Mouse (Mus musculus): Measurements from ENCODE around the gene Pcyox1. TPM values are rescaled to one million over a fixed set of nuclear protein-coding genes. Genes with fewer than 3 reads are reported as not detected.

Pcyox1 gene
- polyA plus RNA-seq, 1 experiment from 2014 or later, result 77.2 TPM

DNA sequence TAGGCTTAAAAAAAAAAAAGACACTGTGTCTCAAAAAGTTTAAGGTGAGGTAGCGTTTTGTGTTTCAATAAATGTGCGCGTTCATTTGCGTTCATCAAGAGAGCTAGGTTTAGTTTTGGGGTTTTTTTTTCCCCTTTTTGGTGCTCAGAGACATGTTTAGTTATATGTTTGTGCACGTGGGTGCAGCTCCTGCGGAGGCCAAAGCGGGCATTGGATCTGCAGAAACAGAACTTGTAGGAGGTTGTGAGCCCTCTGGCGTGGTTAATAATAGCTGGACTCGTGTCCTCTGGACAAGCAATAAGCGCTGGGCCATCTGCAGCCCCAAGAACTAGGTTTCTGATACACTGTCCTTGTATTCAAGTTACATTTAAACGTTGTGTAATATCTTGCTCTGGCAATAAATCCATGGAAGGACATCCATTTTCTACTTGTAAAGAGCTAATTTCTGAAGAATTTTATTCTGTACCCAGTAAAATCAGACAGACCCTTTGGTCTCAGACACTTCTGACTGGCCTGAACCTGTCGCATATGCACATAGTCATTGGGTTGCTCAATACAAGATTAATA, 24.9 kb downstream of the Pcyox1 start:
- Histone ChIP-seq H3K36me3 (ENCODE audit: control insufficient read depth, insufficient read depth, low read length) (peaks cover 5% of the 10 kb centered on the region; the same call in 1 of the 2 replicates), H3K9ac (ENCODE audit: low read depth, low read length) (peak overlapping the region; percentile 83), H3K4me3 (ENCODE audit: low read length) (peak overlapping the region; percentile 87), H3K27me3 (replicated peaks; ENCODE audit: control insufficient read depth, insufficient read depth, low read length) (no peaks in the 10 kb centered on the region), H3K9me3 (ENCODE audit: control insufficient read depth, low read length) (no peaks in the 10 kb centered on the region), H3K4me2 (ENCODE audit: low read depth, low read length) (peak overlapping the region; percentile 74), H3K4me1 (ENCODE audit: control insufficient read depth, insufficient read depth, low read length) (peaks cover 17% of the 10 kb centered on the region; the same call in 1 of the 2 replicates), H3K27ac (ENCODE audit: low read length) (no peak overlapping the region)
- ATAC-seq, result no peak
- 3% methylated on average over 12 of the region's 12 CpGs for WGBS

DNA sequence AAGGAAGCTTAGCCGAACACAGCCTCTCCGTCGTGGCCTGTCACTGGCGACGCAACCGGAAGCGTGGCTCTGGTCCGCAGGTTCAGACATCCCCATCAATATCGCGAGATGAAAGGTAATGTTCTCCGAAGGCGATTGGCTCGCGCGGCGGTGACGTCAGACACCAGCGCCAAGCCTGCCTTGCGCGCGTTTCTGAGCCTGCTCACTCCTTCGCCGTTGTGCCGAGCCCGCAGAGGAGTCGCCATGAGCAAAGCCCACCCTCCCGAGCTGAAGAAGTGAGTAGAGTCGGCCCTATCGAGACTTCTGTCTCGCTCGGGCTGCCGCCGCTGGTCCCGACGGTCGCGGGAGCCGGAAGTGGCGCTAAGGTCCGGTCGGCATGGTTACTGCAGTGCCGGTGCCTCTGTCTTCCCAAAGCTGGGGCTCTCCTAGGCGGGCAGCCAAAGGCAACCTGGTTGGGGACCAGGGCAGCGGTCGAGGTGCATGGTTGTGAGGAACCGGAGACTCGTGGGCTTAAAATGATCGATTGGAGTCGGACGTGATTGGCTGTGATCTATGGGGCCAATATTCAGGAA, 25.5 kb downstream of the Pcyox1 start:
- under 1% methylated on average over 50 of the region's 50 CpGs for WGBS
- H3K27ac ChIP-seq (ENCODE audit: low read length), result peak overlapping the region; percentile 85
- H3K4me3 ChIP-seq (ENCODE audit: low read length), result peak overlapping the region; percentile 87
- peak overlapping the region; percentile 83 for H3K9ac ChIP-seq (ENCODE audit: low read depth, low read length)
- 0 out of 2 replicates have a peak, but pooled peaks cover 3% of the 10 kb centered on the region for H3K36me3 ChIP-seq (ENCODE audit: control insufficient read depth, insufficient read depth, low read length)
- H3K4me2 ChIP-seq (ENCODE audit: low read depth, low read length), result peak overlapping the region; percentile 82
- peak; percentile 97 for ATAC-seq
- H3K9me3 ChIP-seq (ENCODE audit: control insufficient read depth, low read length), result no peaks in the 10 kb centered on the region
- H3K27me3 ChIP-seq (replicated peaks; ENCODE audit: control insufficient read depth, insufficient read depth, low read length), result no peaks in the 10 kb centered on the region
- peaks cover 20% of the 10 kb centered on the region for H3K4me1 ChIP-seq (ENCODE audit: control insufficient read depth, insufficient read depth, low read length)

DNA sequence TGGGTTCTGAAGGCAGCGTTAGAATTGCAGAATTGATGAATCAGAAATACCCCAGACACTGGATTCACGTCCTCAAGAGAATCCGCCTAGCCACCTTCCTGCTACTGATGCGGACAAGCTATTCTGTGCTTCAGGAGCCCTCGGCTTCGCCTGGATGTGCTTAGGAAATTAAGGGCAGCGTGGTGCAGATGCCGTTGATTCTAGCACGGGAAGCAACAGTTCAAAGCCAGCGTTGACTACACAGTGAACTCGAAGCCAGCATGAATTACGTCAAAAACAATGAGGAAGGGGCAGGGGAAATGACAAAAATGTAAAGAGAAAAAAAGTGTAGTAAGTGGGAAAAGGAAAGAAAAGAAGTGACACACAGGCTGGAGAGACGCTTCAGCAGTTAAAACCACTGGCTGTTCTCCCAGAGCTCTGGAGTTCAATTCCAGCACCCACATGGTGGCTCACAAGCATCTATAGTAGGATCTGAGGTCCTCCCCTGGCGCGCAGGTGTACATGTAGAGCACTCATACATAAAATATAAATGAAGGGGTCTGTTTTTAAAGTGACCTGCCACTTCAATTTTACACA, 26.1 kb downstream of the Pcyox1 start, which contains the start of gene Snrpg:
Gene Snrpg, plus strand, starts transcription at position 541 of the 576 bp plus-strand sequence.
- no peaks in the 10 kb centered on the region for H3K27me3 ChIP-seq (replicated peaks; ENCODE audit: control insufficient read depth, insufficient read depth, low read length)
- 0 out of 2 replicates have a peak, but pooled peaks cover 3% of the 10 kb centered on the region for H3K36me3 ChIP-seq (ENCODE audit: control insufficient read depth, insufficient read depth, low read length)
- H3K27ac ChIP-seq (ENCODE audit: low read length), result peak within 1 kb of the TSS; percentile 85
- peak within 1 kb of the TSS; percentile 82 for H3K4me2 ChIP-seq (ENCODE audit: low read depth, low read length)
- peak; percentile 1; the same call in 1 of the 2 replicates for ATAC-seq
- H3K4me1 ChIP-seq (ENCODE audit: control insufficient read depth, insufficient read depth, low read length), result peaks cover 22% of the 10 kb centered on the region
- WGBS, result 15% methylated on average over 15 of the region's 15 CpGs
- peak within 1 kb of the TSS; percentile 83 for H3K9ac ChIP-seq (ENCODE audit: low read depth, low read length)
- H3K4me3 ChIP-seq (ENCODE audit: low read length), result peak within 1 kb of the TSS; percentile 87
- no peaks in the 10 kb centered on the region for H3K9me3 ChIP-seq (ENCODE audit: control insufficient read depth, low read length)

DNA sequence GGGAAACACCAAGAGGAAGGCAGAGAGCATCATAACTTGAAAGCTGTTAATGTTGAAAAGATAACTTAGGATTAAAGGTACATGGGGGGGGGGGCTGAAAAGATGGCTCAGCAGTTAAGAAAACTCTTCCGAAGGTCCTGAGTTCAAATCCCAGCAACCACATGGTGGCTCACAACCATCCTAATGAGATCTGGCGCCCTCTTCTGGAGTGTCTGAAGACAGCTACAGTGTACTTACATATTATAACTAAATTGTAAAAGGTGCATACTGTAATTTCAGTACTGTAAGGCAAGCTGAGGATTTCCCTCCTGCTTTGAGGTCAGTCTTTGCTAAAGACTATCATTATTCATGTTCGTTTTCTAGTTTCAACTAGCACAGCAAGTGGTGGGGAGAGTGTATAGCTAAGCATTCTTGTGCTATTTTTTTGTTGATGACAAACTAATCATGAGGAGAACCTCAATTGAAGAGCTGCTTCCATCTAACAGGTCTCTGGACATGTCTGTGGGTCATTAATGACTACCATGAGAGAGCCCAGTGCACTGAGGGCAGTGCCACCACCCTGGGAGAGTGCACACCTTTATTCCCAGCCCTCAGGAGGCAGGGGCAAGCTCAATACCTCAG, 26.8 kb downstream of the Pcyox1 start:
- Histone ChIP-seq H3K4me3 (ENCODE audit: low read length) (peak overlapping the region; percentile 87; the same call in 1 of the 2 replicates), H3K27me3 (replicated peaks; ENCODE audit: control insufficient read depth, insufficient read depth, low read length) (no peaks in the 10 kb centered on the region), H3K9ac (ENCODE audit: low read depth, low read length) (peak overlapping the region; percentile 83; the same call in 1 of the 2 replicates), H3K4me1 (ENCODE audit: control insufficient read depth, insufficient read depth, low read length) (peaks cover 22% of the 10 kb centered on the region), H3K36me3 (ENCODE audit: control insufficient read depth, insufficient read depth, low read length) (0 out of 2 replicates have a peak, but pooled peaks cover 3% of the 10 kb centered on the region), H3K27ac (ENCODE audit: low read length) (0 out of 2 replicates have a peak overlapping the region, but pooled peaks have one; percentile 85), H3K9me3 (ENCODE audit: control insufficient read depth, low read length) (no peaks in the 10 kb centered on the region), H3K4me2 (ENCODE audit: low read depth, low read length) (peak overlapping the region; percentile 82; the same call in 1 of the 2 replicates)
- 78% methylated on average over 3 of the region's 3 CpGs for WGBS
- ATAC-seq, result no peak

DNA sequence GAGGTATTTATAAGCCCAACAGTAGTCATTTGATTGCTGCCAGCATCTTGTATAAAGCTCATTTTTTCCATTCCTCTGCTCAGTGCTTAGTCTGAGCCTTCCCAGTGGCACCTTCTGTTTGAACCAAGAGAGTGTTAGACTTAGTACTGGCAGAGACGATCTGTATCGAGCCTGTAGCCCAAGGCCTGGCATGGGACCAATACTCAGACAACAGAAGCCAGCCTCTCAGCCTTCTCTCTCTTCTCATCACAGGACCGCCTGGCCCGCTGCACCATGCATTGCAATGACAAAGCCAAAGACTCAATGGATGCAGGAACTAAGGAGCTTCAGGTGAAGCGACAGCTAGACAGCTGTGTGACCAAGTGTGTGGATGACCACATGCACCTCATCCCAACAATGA, 28.5 kb downstream of the Pcyox1 start:
- Histone ChIP-seq H3K27me3 (replicated peaks; ENCODE audit: control insufficient read depth, insufficient read depth, low read length) (no peaks in the 10 kb centered on the region), H3K4me2 (ENCODE audit: low read depth, low read length) (no peak overlapping the region), H3K9me3 (ENCODE audit: control insufficient read depth, low read length) (no peaks in the 10 kb centered on the region), H3K9ac (ENCODE audit: low read depth, low read length) (no peak overlapping the region), H3K4me1 (ENCODE audit: control insufficient read depth, insufficient read depth, low read length) (peaks cover 22% of the 10 kb centered on the region), H3K4me3 (ENCODE audit: low read length) (no peak overlapping the region), H3K27ac (ENCODE audit: low read length) (no peak overlapping the region), H3K36me3 (ENCODE audit: control insufficient read depth, insufficient read depth, low read length) (0 out of 2 replicates have a peak, but pooled peaks cover 3% of the 10 kb centered on the region)
- 95% methylated on average over 5 of the region's 5 CpGs for WGBS
- no peak for ATAC-seq

DNA sequence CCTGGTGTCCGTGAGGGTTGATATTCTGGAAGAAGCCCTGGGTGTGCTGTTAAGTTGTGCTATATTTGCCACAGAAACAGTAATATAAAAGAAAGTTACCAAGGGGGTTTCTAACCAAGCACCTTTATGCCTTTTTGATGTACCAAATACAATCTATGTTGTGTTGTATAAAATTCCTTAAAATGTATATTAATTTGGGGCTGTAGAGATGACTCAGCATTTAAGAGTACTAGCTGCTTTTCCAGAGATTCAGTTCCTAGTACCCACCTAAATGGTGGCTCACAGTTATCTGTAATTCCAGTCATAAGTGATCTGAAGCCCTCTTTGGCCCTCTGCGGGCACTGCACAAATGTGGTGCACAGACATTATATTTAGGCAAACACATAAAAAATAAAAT, 30.1 kb downstream of the Pcyox1 start:
- Histone ChIP-seq H3K9me3 (ENCODE audit: control insufficient read depth, low read length) (no peaks in the 10 kb centered on the region), H3K9ac (ENCODE audit: low read depth, low read length) (peak overlapping the region; percentile 89), H3K4me1 (ENCODE audit: control insufficient read depth, insufficient read depth, low read length) (peaks cover 11% of the 10 kb centered on the region), H3K4me2 (ENCODE audit: low read depth, low read length) (peak overlapping the region; percentile 60), H3K27me3 (replicated peaks; ENCODE audit: control insufficient read depth, insufficient read depth, low read length) (no peaks in the 10 kb centered on the region), H3K4me3 (ENCODE audit: low read length) (peak overlapping the region; percentile 64), H3K36me3 (ENCODE audit: control insufficient read depth, insufficient read depth, low read length) (0 out of 2 replicates have a peak, but pooled peaks cover 3% of the 10 kb centered on the region), H3K27ac (ENCODE audit: low read length) (peak overlapping the region; percentile 95)
- ATAC-seq, result no peak
- 67% methylated on average over 2 of the region's 2 CpGs for WGBS

DNA sequence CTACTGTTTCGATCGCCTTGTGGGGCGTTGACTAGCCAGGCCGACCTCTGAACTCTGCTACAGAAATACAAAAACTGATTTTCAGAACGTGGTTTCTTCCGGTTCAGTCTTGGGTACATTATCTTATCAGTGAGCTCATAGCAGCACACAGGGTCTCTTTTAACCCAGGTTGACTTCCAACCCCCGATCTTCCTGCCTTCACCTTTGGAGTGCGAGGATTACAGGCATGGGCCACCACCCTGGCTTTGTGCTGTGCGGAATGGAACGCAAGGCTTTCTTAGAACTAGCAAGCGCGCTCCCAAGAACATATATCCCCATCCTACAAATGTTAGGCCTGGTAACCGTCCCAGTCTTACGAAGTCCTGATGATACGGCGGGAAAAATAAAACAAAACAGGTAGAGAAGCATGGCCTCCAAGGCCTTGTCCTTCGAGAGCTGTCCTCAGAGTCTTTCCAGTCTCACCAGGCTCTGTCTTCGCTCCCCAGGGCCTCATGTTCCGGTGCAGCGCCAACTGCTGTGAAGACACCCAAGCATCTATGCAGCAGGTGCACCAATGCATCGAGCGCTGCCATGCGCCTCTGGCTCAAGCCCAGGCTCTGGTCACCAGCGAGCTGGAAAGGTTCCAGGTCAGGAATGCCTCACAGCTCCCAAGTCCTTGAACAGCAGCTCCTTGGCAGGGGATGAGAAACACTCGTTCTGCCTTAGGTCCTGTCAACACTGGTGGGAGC, 30.7 kb downstream of the Pcyox1 start:
- ATAC-seq, result no peak; the same call in 1 of the 2 replicates
- WGBS, result 35% methylated on average over 25 of the region's 25 CpGs
- Histone ChIP-seq H3K9me3 (ENCODE audit: control insufficient read depth, low read length) (no peaks in the 10 kb centered on the region), H3K9ac (ENCODE audit: low read depth, low read length) (peak overlapping the region; percentile 89), H3K4me3 (ENCODE audit: low read length) (peak overlapping the region; percentile 64), H3K36me3 (ENCODE audit: control insufficient read depth, insufficient read depth, low read length) (0 out of 2 replicates have a peak, but pooled peaks cover 3% of the 10 kb centered on the region), H3K27ac (ENCODE audit: low read length) (peak overlapping the region; percentile 95), H3K4me1 (ENCODE audit: control insufficient read depth, insufficient read depth, low read length) (peaks cover 11% of the 10 kb centered on the region), H3K4me2 (ENCODE audit: low read depth, low read length) (peak overlapping the region; percentile 60), H3K27me3 (replicated peaks; ENCODE audit: control insufficient read depth, insufficient read depth, low read length) (no peaks in the 10 kb centered on the region)

DNA sequence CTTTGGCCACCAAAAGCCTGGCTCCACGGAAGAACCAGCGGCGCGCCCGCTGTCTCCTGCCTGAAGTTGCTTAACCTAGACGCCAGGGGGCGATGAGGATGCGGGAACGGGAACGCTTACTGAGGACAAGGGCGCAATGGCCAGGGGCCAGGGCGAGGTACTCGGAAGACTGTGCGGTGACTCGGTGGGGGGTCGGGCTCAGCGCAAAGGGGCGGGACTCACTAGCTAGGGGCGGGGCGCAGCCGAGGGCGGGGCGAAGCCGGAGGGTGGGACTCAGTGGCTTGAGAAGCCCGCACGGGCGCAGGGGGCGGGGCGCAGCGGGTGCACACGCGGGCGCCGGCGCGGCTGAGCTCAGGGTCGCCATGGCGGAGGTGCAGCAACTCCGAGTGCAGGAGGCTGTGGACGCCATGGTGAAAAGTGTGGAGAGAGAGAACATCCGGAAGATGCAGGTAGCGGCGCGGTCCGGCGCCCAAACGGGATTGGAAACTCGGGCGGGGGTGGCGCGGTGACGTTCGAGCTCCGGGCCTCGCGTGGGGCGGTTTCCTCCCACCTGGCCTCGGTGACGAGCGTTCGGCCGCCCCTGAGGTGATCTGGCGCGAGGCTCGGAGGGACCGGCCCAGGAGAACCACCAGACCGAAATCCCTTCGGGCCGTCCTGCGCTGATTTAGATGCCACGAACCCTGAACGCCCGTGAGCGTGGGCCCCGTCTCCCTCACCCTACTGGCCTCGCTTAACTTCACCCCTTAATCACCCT, 31.4 kb downstream of the Pcyox1 start, which contains the start of gene Fam136a:
Gene Fam136a, plus strand, starts transcription at position 276 of the 754 bp plus-strand sequence.
- H3K36me3 ChIP-seq (ENCODE audit: control insufficient read depth, insufficient read depth, low read length), result 0 out of 2 replicates have a peak, but pooled peaks cover 3% of the 10 kb centered on the region
- peak within 1 kb of the TSS; percentile 89 for H3K9ac ChIP-seq (ENCODE audit: low read depth, low read length)
- peaks cover 7% of the 10 kb centered on the region for H3K4me1 ChIP-seq (ENCODE audit: control insufficient read depth, insufficient read depth, low read length)
- ATAC-seq, result peak; percentile 94
- H3K4me3 ChIP-seq (ENCODE audit: low read length), result peak within 1 kb of the TSS; percentile 64
- H3K4me2 ChIP-seq (ENCODE audit: low read depth, low read length), result peak within 1 kb of the TSS; percentile 78
- H3K27ac ChIP-seq (ENCODE audit: low read length), result peak within 1 kb of the TSS; percentile 95
- H3K27me3 ChIP-seq (replicated peaks; ENCODE audit: control insufficient read depth, insufficient read depth, low read length), result no peaks in the 10 kb centered on the region
- under 1% methylated on average over 76 of the region's 76 CpGs for WGBS
- H3K9me3 ChIP-seq (ENCODE audit: control insufficient read depth, low read length), result no peaks in the 10 kb centered on the region
